Mouse (Mus musculus): ENCODE measurements at regions not wholly inside any gene's neighbourhood (a gene's known extent, or its start where the extent isn't known, plus 50 kb on each side); places are given as distances from the start of the nearest gene placed in this dataset.

- no peak for ATAC-seq
- Histone ChIP-seq H3K27me3 (replicated peaks; ENCODE audit: control insufficient read depth, insufficient read depth, low read length) (no peaks in the 10 kb centered on the region), H3K4me3 (ENCODE audit: low read depth, low read length) (no peak overlapping the region), H3K36me3 (ENCODE audit: control insufficient read depth, insufficient read depth) (no peaks in the 10 kb centered on the region), H3K4me1 (replicated peaks; ENCODE audit: control insufficient read depth, insufficient read depth, low read length) (no peaks in the 10 kb centered on the region), H3K9me3 (ENCODE audit: control insufficient read depth) (no peaks in the 10 kb centered on the region), H3K9ac (ENCODE audit: low read depth, low read length) (no peak overlapping the region), H3K4me2 (replicated peaks; ENCODE audit: low read depth) (no peak overlapping the region), H3K27ac (ENCODE audit: low read depth, low read length) (no peak overlapping the region)
- TF ChIP-seq CTCF (IDR thresholded peaks at IDR 0.05; ENCODE audit: low read depth) = no peak
- WGBS = 38% methylated on average over 5 of the region's 5 CpGs
These were observed 268.7 kb downstream of the Efnb2 start for GRCm38 (mm10) chr8:8392303-8392702.

GRCm38 (mm10) chr8:8391321-8391720 lies 269.7 kb downstream of the Efnb2 start:
- no peak overlapping the region for H3K9ac ChIP-seq (ENCODE audit: low read depth, low read length)
- no peak for ATAC-seq
- no peak overlapping the region for H3K27ac ChIP-seq (ENCODE audit: low read depth, low read length)
- no peak overlapping the region for H3K4me3 ChIP-seq (ENCODE audit: low read depth, low read length)
- H3K36me3 ChIP-seq (ENCODE audit: control insufficient read depth, insufficient read depth) = no peaks in the 10 kb centered on the region
- 85% methylated on average over 9 of the region's 9 CpGs for WGBS
- H3K4me2 ChIP-seq (replicated peaks; ENCODE audit: low read depth) = no peak overlapping the region
- no peak for TF ChIP-seq CTCF (IDR thresholded peaks at IDR 0.05; ENCODE audit: low read depth)
- no peaks in the 10 kb centered on the region for H3K27me3 ChIP-seq (replicated peaks; ENCODE audit: control insufficient read depth, insufficient read depth, low read length)
- H3K9me3 ChIP-seq (ENCODE audit: control insufficient read depth) = no peaks in the 10 kb centered on the region
- no peaks in the 10 kb centered on the region for H3K4me1 ChIP-seq (replicated peaks; ENCODE audit: control insufficient read depth, insufficient read depth, low read length)

- Histone ChIP-seq H3K4me2 (replicated peaks; ENCODE audit: low read depth) (no peak overlapping the region), H3K36me3 (ENCODE audit: control insufficient read depth, insufficient read depth) (no peaks in the 10 kb centered on the region), H3K4me1 (replicated peaks; ENCODE audit: control insufficient read depth, insufficient read depth, low read length) (no peaks in the 10 kb centered on the region), H3K4me3 (ENCODE audit: low read depth, low read length) (no peak overlapping the region), H3K27me3 (replicated peaks; ENCODE audit: control insufficient read depth, insufficient read depth, low read length) (no peaks in the 10 kb centered on the region), H3K27ac (ENCODE audit: low read depth, low read length) (no peak overlapping the region), H3K9me3 (ENCODE audit: control insufficient read depth) (no peaks in the 10 kb centered on the region), H3K9ac (ENCODE audit: low read depth, low read length) (no peak overlapping the region)
- no peak for TF ChIP-seq CTCF (IDR thresholded peaks at IDR 0.05; ENCODE audit: low read depth)
- WGBS = 68% methylated on average over 4 of the region's 4 CpGs
- ATAC-seq = no peak
These were observed 282.8 kb downstream of the Efnb2 start for GRCm38 (mm10) chr8:8378248-8378647.

- Histone ChIP-seq H3K4me2 (replicated peaks; ENCODE audit: low read depth) (no peak overlapping the region), H3K4me1 (replicated peaks; ENCODE audit: control insufficient read depth, insufficient read depth, low read length) (no peaks in the 10 kb centered on the region), H3K4me3 (ENCODE audit: low read depth, low read length) (no peak overlapping the region), H3K27me3 (replicated peaks; ENCODE audit: control insufficient read depth, insufficient read depth, low read length) (no peaks in the 10 kb centered on the region), H3K9me3 (ENCODE audit: control insufficient read depth) (no peaks in the 10 kb centered on the region), H3K9ac (ENCODE audit: low read depth, low read length) (no peak overlapping the region), H3K36me3 (ENCODE audit: control insufficient read depth, insufficient read depth) (no peaks in the 10 kb centered on the region), H3K27ac (ENCODE audit: low read depth, low read length) (no peak overlapping the region)
- no peak for TF ChIP-seq CTCF (IDR thresholded peaks at IDR 0.05; ENCODE audit: low read depth)
- ATAC-seq = no peak
- WGBS = 81% methylated on average over 3 of the region's 3 CpGs
These were observed 284.3 kb downstream of the Efnb2 start for GRCm38 (mm10) chr8:8376791-8377190.

GRCm38 (mm10) chr8:8376379-8376778 lies 284.7 kb downstream of the Efnb2 start:
- WGBS = 71% methylated on average over 2 of the region's 2 CpGs
- ATAC-seq = no peak
- Histone ChIP-seq H3K27me3 (replicated peaks; ENCODE audit: control insufficient read depth, insufficient read depth, low read length) (no peaks in the 10 kb centered on the region), H3K9ac (ENCODE audit: low read depth, low read length) (no peak overlapping the region), H3K36me3 (ENCODE audit: control insufficient read depth, insufficient read depth) (no peaks in the 10 kb centered on the region), H3K4me1 (replicated peaks; ENCODE audit: control insufficient read depth, insufficient read depth, low read length) (no peaks in the 10 kb centered on the region), H3K4me3 (ENCODE audit: low read depth, low read length) (no peak overlapping the region), H3K4me2 (replicated peaks; ENCODE audit: low read depth) (no peak overlapping the region), H3K27ac (ENCODE audit: low read depth, low read length) (no peak overlapping the region), H3K9me3 (ENCODE audit: control insufficient read depth) (no peaks in the 10 kb centered on the region)
- TF ChIP-seq CTCF (IDR thresholded peaks at IDR 0.05; ENCODE audit: low read depth) = no peak

- no peak for TF ChIP-seq CTCF (IDR thresholded peaks at IDR 0.05; ENCODE audit: low read depth)
- ATAC-seq = no peak
- WGBS = 74% methylated on average over 4 of the region's 4 CpGs
- no peaks in the 10 kb centered on the region for H3K4me1 ChIP-seq (replicated peaks; ENCODE audit: control insufficient read depth, insufficient read depth, low read length)
- H3K4me2 ChIP-seq (replicated peaks; ENCODE audit: low read depth) = no peak overlapping the region
- no peaks in the 10 kb centered on the region for H3K36me3 ChIP-seq (ENCODE audit: control insufficient read depth, insufficient read depth)
- no peaks in the 10 kb centered on the region for H3K27me3 ChIP-seq (replicated peaks; ENCODE audit: control insufficient read depth, insufficient read depth, low read length)
- H3K9me3 ChIP-seq (ENCODE audit: control insufficient read depth) = no peaks in the 10 kb centered on the region
- H3K27ac ChIP-seq (ENCODE audit: low read depth, low read length) = no peak overlapping the region
- H3K4me3 ChIP-seq (ENCODE audit: low read depth, low read length) = no peak overlapping the region
- H3K9ac ChIP-seq (ENCODE audit: low read depth, low read length) = no peak overlapping the region
These were observed 293.7 kb downstream of the Efnb2 start for GRCm38 (mm10) chr8:8367282-8367871.

All from intestine, postnatal 0 days (tissue).